Mouse (Mus musculus) cortical plate, adult 2 months (tissue): Measurements from ENCODE around the gene Hoxb4.

Experiments
- CTCF ChIP-seq: fragments of 200-500 bp; IDR thresholded peaks from 2 replicates; pipeline ENCODE4 v1.5.1; 2011; ENCODE audit warnings: mild to moderate bottlenecking, control low read depth, low read length; ENCODE audit not compliant: insufficient read depth; ENCODE audit errors: extremely low read depth
- POLR2A ChIP-seq: fragments of 200-500 bp; IDR thresholded peaks from 2 replicates; pipeline ENCODE4 v1.6.1; 2011; ENCODE audit warnings: mild to moderate bottlenecking, low read length, control low read depth; ENCODE audit not compliant: insufficient read depth; ENCODE audit errors: extremely low read depth

- TF ChIP-seq POLR2A = no peak
- TF ChIP-seq CTCF = no peak
Measured at GRCm38 (mm10) chr11:96313806-96314428, 4.2 kb upstream of the Hoxb4 start.
